Mouse (Mus musculus): ENCODE data around the gene Vmn2r27. TPM values are rescaled to one million over a fixed set of nuclear protein-coding genes. Genes with fewer than 3 reads are reported as not detected.

The Vmn2r27 gene
- total RNA-seq (2023), result not detected in 2 replicates

GRCm38 (mm10) chr6:124231756-124232155 is at the start of gene Vmn2r27:
Gene Vmn2r27, minus strand, starts transcription at chr6:124231856.

Other genes with a start within 250 kb of the Vmn2r27 start
- 0.06 and 0.07 TPM in 2 replicates for gene Vmn2r26, start 207.3 kb downstream of the Vmn2r27 start, total RNA-seq (2023)
- 1.7 and 2.1 TPM in 2 replicates for gene Cd163, start 72.8 kb upstream of the Vmn2r27 start, total RNA-seq (2023)
- 43.8 and 79.5 TPM in 2 replicates for gene Pex5, start 183.2 kb upstream of the Vmn2r27 start, total RNA-seq (2023)
- 0.91 and 1.5 TPM in 2 replicates for gene Clstn3, start 232.9 kb upstream of the Vmn2r27 start, total RNA-seq (2023)

Data from neutrophil, adult 65 days (primary cell).